Mouse (Mus musculus) embryo, embryonic 10 days (tissue): ENCODE results near the gene Brinp1.
A peak's percentile ranks its signal among the peaks of the same experiment; 100 is the strongest.

Source experiments
- DNase-seq: peaks from one replicate; pipeline ENCODE4 v3.0.0-alpha.2; 2015; ENCODE audit warnings: low spot score

Brinp1 gene

GRCm38 (mm10) chr4:68954322-68954901, at the start of gene Brinp1:
Gene Brinp1 (minus strand): TSS chr4:68954397.
- peak; percentile 83 for DNase-seq

- no peak for DNase-seq
These were observed 3.1 kb upstream of the Brinp1 start for GRCm38 (mm10) chr4:68957265-68957664.

DNA sequence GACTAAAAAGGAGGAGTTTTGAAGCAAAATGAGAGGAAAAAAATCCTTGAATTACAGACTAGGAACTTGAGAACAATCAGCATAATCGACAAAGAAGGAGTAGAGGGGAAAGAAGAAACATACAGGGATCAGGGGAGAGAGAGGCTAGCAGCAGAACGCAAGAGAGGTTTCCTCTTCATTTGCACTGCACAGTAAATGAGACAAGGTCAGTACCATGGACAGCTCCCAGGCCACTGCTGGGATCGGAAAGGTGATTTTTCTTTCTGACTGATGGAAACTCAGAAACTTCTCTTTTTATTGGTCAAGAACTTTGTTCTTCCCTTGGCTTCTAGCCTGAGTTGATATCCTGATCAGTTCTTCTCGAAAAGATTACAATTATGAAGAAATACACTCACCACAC, 1.4 kb upstream of the Brinp1 start:
- DNase-seq: peak; percentile 90

GRCm38 (mm10) chr4:68953667-68954321, 403 bp downstream of the Brinp1 start:
- DNase-seq: peak; percentile 18

DNA sequence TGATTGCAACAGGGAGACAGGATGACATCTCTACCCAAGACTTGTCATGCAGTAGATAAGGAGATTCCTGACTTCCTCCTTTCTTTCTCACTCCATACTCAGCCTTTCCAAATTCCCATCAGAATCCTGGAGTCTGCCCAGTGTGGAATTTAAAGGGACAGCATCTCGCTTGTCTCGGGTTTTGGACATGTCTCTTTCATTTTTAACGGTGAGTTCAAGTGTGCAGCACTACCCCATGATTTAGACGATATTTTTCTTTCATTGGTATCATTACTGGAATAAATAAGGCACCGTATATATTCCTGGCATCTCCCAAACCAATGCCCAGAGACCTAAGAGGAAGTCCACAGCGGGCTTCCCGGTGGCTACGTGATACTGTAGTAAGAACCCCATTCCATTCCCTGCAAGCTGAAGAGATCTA, 1.1 kb downstream of the Brinp1 start:
- DNase-seq: no peak

GRCm38 (mm10) chr4:68950556-68950955, 3.6 kb downstream of the Brinp1 start:
- DNase-seq: peak; percentile 66

GRCm38 (mm10) chr4:68942938-68943337, 11.3 kb downstream of the Brinp1 start:
- no peak for DNase-seq

DNA sequence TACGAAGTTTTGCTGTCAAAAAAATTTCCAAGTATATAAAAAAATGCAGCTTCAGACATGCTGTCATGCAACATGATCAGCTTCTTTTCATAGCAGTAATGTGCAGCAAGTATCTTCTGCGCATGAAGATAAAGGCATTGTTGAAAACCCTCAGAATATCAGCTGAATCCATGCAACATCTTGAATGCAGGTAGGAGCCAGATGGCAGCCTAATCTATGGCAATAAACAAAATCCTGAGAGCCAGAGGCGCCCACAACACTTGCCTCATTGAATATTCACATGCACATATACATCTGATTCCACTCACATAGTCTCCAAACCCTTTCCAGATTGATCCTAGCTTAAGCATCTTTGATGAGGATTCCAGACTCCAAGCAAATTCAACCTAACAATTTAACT, 24.2 kb downstream of the Brinp1 start:
- no peak for DNase-seq

DNA sequence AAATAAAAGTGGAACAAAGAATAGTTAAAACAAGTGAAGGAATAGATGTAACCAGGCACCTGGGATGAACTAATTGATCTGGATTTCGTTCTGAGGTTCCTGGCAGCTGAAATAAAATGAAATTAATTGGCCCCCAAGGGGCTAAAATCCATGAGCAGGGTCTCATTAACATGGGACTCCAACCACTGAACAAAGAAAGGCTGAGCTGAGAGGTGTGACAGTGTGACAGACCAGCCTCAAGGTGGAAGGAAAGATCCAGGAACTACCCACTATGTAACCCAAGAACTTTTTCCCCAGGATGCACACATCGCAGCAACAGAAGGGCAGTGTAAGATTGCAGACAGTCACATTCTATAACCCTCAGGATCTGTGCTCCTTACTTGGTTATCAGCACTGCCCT, 28.1 kb downstream of the Brinp1 start:
- no peak for DNase-seq

DNA sequence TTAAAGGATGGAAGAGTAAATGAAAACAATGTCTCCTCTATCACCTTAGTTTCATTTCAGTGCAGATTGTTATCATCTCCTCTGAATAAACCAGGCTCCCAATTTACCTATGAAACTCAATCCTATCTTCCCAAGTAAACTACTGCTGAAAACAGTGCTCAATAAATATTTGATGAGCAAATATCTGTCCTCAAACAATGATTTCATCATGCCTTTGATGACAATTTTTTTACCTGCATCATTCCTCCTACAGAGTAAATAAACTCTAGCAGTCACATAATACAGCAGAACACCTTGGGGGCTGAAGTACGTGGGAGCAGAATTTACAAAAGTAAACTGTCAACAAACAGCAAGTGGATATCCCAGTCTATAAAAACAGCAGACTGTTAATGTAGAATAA, 31.3 kb downstream of the Brinp1 start:
- DNase-seq: no peak

DNA sequence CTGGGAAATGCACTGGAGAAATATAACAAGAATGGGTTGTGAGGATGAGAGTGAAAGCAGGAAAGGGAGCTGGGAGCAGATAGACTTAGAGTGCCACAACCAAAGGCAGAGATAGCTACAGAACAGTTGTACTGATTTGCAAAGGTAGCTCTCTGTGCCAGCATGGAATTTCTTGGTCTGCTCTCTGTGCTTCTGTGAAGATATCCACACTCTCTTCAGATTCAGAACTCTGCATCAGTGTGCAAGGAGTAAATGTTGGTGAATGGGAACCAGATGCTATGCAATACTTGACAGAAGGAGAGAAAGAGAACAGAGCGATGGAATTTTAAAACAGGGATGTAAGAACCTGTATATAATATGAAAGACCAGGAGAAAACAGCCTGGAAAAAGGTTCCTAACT, 31.7 kb downstream of the Brinp1 start:
- DNase-seq: no peak

DNA sequence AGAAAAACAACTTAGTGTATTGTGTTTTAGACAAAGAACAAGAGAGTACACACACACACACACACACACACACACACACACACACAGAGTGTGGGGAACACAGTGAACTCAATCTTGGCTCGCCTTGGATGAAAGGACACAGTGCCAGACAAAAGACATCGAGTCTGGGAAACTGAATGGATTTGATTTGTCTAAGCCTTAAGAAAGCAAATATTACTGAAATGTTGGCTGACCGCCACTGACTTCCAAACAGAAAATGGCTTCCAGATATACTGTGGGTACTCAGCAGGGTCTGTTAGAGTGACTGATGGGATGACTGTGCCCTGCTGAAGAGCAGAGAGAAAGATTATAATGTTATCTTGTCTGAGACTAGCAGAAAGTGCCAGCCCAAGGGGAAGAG, 34.1 kb downstream of the Brinp1 start:
- DNase-seq: no peak

GRCm38 (mm10) chr4:68910942-68911341, 43.3 kb downstream of the Brinp1 start:
- no peak for DNase-seq

GRCm38 (mm10) chr4:68906417-68907210, 47.6 kb downstream of the Brinp1 start:
- DNase-seq: no peak

DNA sequence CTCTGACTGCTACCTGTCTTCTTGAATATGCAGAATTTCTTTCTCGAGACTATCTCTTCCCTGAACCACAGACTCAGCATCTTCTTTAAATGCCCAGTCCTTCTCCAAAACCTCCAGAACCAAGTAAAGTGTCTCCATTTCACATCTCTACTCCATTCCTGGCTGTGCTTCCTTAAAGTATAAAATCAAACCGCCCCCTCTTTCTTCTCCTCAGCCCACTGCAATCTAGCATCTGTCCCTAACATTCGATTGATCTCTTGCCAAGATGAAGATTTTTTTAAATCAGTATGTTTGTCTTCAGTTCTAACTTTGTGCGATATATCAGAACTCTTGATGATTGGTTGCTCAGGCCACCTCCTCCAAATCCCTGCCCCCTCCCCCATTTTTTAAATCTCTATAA, 63.7 kb downstream of the Brinp1 start:
- DNase-seq: no peak

DNA sequence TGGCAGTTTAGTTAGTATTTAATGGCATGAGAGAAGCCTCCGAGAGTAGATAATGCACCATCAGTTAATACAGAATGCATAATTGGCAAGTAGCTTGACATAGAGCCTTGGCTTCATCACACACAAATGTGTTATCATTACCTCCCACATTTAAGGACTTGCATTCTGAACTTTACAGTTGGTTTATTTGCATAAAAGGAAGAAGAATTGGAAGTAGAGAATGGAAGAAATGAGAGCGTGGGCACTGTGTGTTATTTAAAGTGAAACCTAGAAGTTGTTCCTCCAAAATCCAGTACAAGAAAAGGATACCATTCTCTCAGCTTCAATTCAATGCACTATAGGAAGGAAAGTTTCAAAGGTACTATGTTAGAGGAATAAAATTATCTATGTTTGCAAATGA, 67.9 kb downstream of the Brinp1 start:
- no peak for DNase-seq

- DNase-seq: no peak
These were observed 82.2 kb downstream of the Brinp1 start for GRCm38 (mm10) chr4:68872028-68872427.

DNA sequence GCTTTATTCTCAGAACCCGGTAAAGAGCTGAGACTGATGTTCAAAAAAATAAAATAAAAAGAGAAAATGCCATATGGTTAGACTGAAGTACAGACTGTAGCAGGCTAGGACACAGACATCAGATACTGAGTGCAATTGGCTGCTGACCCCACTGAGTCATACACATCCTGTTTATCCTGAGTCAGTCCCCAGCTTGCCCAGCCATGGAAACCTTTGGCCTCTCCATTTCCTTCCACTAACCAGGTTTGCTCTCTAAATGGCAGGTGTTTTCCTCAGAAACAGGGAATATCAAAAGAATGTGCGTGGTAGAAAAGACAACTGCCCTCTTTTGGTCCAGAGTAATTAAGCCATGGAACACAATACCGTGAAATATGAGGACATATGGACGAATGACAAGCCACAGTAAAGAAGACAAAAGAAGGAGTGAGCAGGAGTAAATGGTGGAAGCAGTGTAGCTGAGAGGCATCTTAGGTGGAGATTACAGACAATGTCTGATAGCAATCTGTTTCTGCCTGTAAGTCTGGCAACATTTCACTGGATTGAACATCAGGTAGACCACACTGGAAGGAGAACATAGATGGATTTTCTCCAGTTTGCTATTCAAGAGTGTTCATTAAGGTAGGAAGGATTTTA, 88.9 kb downstream of the Brinp1 start:
- DNase-seq: peak; percentile 17

GRCm38 (mm10) chr4:68864668-68865067, 89.5 kb downstream of the Brinp1 start:
- no peak for DNase-seq

DNA sequence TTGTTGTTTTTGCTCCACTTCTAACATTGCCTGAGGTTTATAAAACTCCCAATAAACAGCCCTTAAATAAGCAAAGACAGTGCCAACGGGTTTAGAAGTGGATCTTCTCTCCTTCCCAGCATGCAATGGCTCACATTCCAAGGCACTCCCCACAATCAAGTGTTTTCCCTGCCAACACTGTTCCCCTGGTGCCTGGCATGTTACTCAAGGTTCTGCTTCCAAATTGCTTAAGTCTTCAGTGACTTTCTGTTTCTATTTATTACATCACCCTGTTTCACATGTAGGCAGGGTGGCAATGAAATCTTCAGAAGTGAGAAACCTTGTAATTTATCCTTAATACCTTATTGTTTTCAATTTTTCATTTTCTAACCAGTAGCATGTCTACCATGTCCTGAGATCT, 97.3 kb downstream of the Brinp1 start:
- no peak for DNase-seq

GRCm38 (mm10) chr4:68849671-68850070, 104.5 kb downstream of the Brinp1 start:
- no peak for DNase-seq

GRCm38 (mm10) chr4:68846976-68847375, 107.2 kb downstream of the Brinp1 start:
- no peak for DNase-seq

DNA sequence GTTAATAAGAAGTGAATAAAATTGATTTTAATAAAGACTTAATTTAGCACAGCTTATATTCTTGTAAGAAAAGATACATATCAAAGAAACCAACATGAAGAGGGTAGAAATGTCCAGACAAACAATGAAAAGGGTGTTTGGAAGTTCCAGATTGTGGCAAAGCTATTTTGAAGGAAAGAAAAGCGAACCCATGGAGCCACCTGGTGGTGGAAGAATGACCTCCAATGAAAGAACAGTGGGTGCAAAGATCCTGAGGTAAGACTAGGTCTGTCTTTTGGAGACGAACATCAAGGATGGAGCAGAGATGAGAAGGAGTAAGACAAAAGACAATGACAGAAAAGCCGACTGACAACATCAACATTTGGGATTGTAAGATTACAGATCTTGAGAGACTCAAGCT, 108.2 kb downstream of the Brinp1 start:
- peak; percentile 41 for DNase-seq
